Mouse (Mus musculus): ENCODE data around the gene Timp4.

- no peak for TF ChIP-seq CTCF (IDR thresholded peaks at IDR 0.05; ENCODE audit: control insufficient read depth, insufficient read depth, insufficient replicate concordance, low read depth, low read length)
- TF ChIP-seq POLR2A (IDR thresholded peaks at IDR 0.05; ENCODE audit: control insufficient read depth, low read depth, low read length), result no peak
These were observed 25.0 kb downstream of the Timp4 start, which contains the start of gene Gm17482 for GRCm38 (mm10) chr6:115227043-115227442.
